Mouse (Mus musculus) kidney, adult 2 months (tissue): ENCODE data around the gene Mlana.

Experiments
- CTCF ChIP-seq: fragments of 200-500 bp; conservative IDR thresholded peaks from 2 replicates; pipeline ENCODE4 v1.5.1; 2011; ENCODE audit warnings: low read depth, mild to moderate bottlenecking, control low read depth, low read length, moderate library complexity, mixed read lengths; ENCODE audit not compliant: insufficient read depth, insufficient read length
- POLR2A ChIP-seq: fragments of 200-500 bp; IDR thresholded peaks from one replicate; pipeline ENCODE4 v1.6.1; 2011; ENCODE audit warnings: low read depth, low read length, control low read depth

DNA sequence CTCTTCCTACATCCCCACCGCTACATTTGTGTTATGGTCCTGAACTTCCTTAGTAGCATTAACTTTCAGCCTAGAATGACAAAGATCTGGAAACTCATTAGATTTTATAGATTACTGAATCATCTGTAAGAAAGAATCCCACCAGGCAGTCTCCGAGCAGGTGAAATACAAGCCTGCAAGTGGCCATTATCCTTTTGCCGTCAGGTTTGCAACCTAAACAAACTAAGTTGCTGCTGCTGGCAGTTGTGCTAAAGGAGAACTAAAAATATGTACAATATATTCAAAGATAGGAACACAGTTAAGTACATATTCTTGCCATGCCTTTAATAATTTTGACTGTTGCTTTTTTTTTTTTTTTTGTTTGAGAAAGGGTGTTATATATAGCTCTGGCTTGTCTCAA is 37.8 kb downstream of the Mlana start:
- no peak for TF ChIP-seq CTCF
- TF ChIP-seq POLR2A, result no peak
